Mouse (Mus musculus): ENCODE measurements around the gene Oser1. TPM values are rescaled to one million over a fixed set of nuclear protein-coding genes. Genes with fewer than 3 reads are reported as not detected.
"Not testable (repeated sequence)": the region's sequence is repeated elsewhere in the genome, so short reads cannot be mapped to it uniquely, and the experiment has no call there.

Gene Oser1
- total RNA-seq, 1 experiment from 2014 or later = 147 TPM

- peak; percentile 5 to 41; a peak in 3 of 4 replicates for ATAC-seq (replicated peaks in 1 of 2; ENCODE audit: insufficient read depth in 1 of 2, low FRiP score in 2 of 2, low TSS enrichment in 1 of 2, low read depth in 1 of 2, poor library complexity in 2 of 2, severe bottlenecking in 2 of 2)
These were observed 5.6 kb downstream of the Oser1 start for GRCm38 (mm10) chr2:163418841-163419345.

DNA sequence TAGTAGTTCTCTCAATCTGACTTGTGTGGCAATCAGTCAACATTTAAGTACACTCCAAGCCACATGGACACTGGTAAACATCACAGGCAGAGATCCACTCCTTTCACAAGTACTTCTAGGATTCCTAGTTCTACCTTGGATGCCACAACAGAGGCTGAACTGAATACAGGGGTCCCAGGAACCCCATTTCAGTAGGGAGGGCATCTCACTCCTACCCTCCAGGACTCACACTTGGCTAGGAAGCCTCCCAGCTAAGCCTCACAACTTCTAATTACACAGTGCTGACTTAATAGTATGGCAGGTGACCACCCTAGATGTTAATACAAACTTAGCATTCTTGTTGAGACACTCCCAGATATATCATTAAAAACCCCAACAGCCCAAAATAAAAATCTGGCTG, 6.7 kb downstream of the Oser1 start:
- ATAC-seq (replicated peaks in 1 of 2; ENCODE audit: insufficient read depth in 1 of 2, low FRiP score in 2 of 2, low TSS enrichment in 1 of 2, low read depth in 1 of 2, poor library complexity in 2 of 2, severe bottlenecking in 2 of 2) = no peak

- no peak for ATAC-seq (replicated peaks in 1 of 2; ENCODE audit: insufficient read depth in 1 of 2, low FRiP score in 2 of 2, low TSS enrichment in 1 of 2, low read depth in 1 of 2, poor library complexity in 2 of 2, severe bottlenecking in 2 of 2)
These were observed 7.5 kb downstream of the Oser1 start for GRCm38 (mm10) chr2:163417026-163417425.

DNA sequence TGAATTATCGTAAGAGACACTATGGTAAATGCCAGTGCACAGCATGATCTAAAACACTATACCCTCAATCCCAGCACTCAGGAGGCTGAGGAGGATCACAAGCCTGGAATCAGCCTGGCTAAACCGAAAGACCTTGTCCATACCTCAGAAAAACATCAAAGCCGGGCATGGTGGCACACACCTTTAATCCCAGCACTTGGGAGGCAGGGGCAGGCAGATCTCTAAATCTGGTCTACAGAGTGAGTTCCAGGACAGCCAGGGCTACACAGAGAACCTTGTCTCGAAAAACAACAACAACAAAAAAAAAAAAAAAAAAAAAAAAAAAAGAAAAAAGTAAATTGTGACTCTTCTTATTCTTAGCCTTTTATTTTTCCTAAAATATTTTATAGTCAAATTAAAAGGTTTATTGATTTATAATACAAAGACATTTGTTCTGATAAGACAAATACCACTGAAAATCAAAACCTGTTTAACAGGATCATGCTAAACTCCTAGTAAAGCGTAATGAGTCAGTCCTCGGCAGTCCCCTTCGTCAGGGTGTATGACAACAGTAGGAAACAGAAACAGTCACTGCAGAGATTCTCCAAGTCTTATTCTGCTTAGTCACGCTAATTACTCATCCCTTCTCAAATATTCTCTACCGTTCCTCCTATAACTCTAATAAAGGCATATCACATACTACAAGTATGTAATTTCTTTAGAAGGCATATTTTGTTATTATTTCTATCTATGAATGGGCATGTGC, 11.5 kb downstream of the Oser1 start:
- no peak for ATAC-seq (replicated peaks in 1 of 2; ENCODE audit: insufficient read depth in 1 of 2, low FRiP score in 2 of 2, low TSS enrichment in 1 of 2, low read depth in 1 of 2, poor library complexity in 2 of 2, severe bottlenecking in 2 of 2)

- ATAC-seq (replicated peaks in 1 of 2; ENCODE audit: insufficient read depth in 1 of 2, low FRiP score in 2 of 2, low TSS enrichment in 1 of 2, low read depth in 1 of 2, poor library complexity in 2 of 2, severe bottlenecking in 2 of 2) = no peak
These were observed 12.1 kb downstream of the Oser1 start for GRCm38 (mm10) chr2:163412419-163412818.

GRCm38 (mm10) chr2:163411840-163412239, 12.7 kb downstream of the Oser1 start:
- ATAC-seq (replicated peaks in 1 of 2; ENCODE audit: insufficient read depth in 1 of 2, low FRiP score in 2 of 2, low TSS enrichment in 1 of 2, low read depth in 1 of 2, poor library complexity in 2 of 2, severe bottlenecking in 2 of 2) = no peak

DNA sequence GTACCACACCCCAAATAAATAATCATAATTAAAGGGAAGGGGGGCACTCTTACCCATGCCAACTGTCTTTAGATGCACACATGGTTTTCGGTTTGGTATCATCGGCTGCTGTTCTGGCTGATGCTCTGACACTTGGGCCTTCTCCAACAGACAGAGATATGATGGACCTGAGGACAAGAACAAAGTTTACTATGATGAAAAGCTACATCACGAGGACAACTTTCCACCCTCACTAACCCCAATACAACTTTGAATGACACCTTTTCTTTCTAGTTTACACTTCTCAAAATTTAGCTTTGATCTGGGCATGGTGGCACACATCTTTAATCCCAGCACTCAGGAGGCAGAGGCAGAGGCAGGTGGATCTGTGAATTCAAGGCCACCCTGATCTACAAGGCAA, 13.2 kb downstream of the Oser1 start:
- not testable (repeated sequence) for ATAC-seq (replicated peaks in 1 of 2; ENCODE audit: insufficient read depth in 1 of 2, low FRiP score in 2 of 2, low TSS enrichment in 1 of 2, low read depth in 1 of 2, poor library complexity in 2 of 2, severe bottlenecking in 2 of 2)

GRCm38 (mm10) chr2:163410211-163410610, 14.3 kb downstream of the Oser1 start:
- ATAC-seq (replicated peaks in 1 of 2; ENCODE audit: insufficient read depth in 1 of 2, low FRiP score in 2 of 2, low TSS enrichment in 1 of 2, low read depth in 1 of 2, poor library complexity in 2 of 2, severe bottlenecking in 2 of 2) = no peak

DNA sequence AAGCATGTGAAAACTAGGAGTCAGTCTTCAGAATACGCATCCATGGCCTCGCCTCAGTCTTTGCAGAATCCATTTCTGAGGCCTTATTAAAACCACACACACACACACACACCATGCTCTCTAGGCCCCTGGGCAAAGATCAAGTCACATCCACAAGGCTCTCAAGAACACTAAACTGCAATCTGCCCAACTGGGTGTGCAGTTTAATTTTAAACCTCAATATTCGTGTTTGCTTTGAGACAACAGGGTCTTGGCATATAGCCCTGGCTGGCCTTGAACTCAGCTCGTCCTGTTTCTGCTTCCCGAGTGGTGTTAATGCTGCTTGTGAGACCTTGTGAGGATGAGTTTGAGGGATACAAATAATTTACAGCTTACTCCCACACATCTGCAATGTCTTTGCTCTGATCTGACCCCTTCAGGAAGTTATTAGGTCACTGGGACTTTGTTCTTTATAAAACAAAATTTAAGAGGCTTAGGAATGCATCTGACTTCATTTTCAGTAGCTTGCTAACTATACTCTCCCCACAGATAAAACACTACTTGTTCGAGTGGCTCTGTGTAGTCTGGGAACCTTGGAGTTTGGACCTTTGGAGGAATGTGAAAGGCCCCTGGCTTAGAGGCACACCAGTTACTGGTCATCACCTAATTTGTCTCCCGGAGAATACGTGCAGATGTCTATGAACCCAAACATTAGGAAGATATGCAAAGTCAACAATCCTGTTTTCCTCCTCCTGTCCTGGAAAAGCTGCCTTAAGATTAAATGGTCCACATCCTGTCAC, 20.3 kb downstream of the Oser1 start:
- no peak for ATAC-seq (replicated peaks in 1 of 2; ENCODE audit: insufficient read depth in 1 of 2, low FRiP score in 2 of 2, low TSS enrichment in 1 of 2, low read depth in 1 of 2, poor library complexity in 2 of 2, severe bottlenecking in 2 of 2)

GRCm38 (mm10) chr2:163401221-163401620, 23.3 kb downstream of the Oser1 start:
- ATAC-seq (replicated peaks in 1 of 2; ENCODE audit: insufficient read depth in 1 of 2, low FRiP score in 2 of 2, low TSS enrichment in 1 of 2, low read depth in 1 of 2, poor library complexity in 2 of 2, severe bottlenecking in 2 of 2) = peak; percentile 82 to 89

DNA sequence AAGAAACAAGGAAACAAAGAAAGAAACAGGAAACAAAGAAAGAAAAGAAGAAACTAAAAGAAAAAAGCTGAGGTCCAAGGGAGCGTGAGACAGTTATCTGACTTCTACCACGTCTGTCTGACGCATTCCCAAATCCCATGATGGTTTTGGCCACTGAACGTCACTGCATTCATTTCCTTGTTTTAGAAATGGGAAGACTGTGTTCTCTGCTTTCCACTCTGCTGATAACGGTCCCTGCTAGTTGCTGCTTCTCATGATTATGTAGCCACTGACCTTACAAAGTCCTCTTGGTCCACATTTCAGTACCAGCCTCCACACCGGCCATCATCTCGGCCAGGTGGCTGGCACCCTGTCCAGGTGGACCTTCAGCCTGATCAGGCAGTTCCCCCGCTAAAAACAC, 25.3 kb downstream of the Oser1 start:
- no peak for ATAC-seq (replicated peaks in 1 of 2; ENCODE audit: insufficient read depth in 1 of 2, low FRiP score in 2 of 2, low TSS enrichment in 1 of 2, low read depth in 1 of 2, poor library complexity in 2 of 2, severe bottlenecking in 2 of 2)

DNA sequence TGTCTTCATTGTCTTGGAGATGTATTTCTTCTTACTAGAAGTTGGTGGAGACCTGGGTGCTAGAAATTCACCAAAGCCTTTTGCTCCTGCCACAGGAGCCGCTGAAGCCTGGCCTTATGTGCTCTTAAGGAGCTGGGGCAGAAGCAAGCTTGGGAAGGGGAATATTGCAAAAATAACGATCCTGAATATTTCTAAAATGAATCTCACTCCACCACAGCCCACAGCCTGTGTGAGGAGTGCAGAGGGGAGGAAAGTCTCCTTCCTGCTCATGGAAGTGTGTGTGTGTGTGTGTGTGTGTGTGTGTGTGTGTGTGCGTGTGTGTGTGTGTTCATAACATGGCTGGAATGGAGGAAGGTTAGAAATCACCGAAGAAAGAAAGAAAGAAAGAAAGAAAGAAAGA, 25.7 kb downstream of the Oser1 start:
- ATAC-seq (replicated peaks in 1 of 2; ENCODE audit: insufficient read depth in 1 of 2, low FRiP score in 2 of 2, low TSS enrichment in 1 of 2, low read depth in 1 of 2, poor library complexity in 2 of 2, severe bottlenecking in 2 of 2) = no peak

DNA sequence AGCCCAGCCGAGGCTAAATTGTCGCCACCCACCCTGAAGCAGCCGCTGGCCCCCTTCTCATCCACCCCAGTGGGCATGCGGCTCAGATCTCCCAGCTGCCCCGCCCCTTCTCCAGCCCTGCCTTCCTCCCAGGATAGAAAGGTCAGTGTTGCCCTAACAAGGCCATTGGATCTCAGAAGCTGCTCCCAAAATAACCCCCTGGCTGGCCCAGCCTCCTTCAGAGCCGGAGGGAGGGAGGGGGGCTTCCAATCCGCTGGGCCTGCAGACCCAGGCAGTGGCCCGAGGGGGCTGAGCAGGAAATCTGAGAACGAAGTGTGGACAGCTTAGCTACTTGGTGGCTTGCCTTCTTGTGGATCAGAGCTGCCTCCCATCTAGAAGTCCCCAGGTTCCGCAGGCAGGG, 26.6 kb downstream of the Oser1 start, which contains the start of gene Jph2:
Gene Jph2, minus strand, starts transcription at position 89 of the 400 bp plus-strand sequence.
- ATAC-seq (replicated peaks in 1 of 2; ENCODE audit: insufficient read depth in 1 of 2, low FRiP score in 2 of 2, low TSS enrichment in 1 of 2, low read depth in 1 of 2, poor library complexity in 2 of 2, severe bottlenecking in 2 of 2) = no peak

GRCm38 (mm10) chr2:163397071-163397470, 27.4 kb downstream of the Oser1 start:
- no peak for ATAC-seq (replicated peaks in 1 of 2; ENCODE audit: insufficient read depth in 1 of 2, low FRiP score in 2 of 2, low TSS enrichment in 1 of 2, low read depth in 1 of 2, poor library complexity in 2 of 2, severe bottlenecking in 2 of 2)

DNA sequence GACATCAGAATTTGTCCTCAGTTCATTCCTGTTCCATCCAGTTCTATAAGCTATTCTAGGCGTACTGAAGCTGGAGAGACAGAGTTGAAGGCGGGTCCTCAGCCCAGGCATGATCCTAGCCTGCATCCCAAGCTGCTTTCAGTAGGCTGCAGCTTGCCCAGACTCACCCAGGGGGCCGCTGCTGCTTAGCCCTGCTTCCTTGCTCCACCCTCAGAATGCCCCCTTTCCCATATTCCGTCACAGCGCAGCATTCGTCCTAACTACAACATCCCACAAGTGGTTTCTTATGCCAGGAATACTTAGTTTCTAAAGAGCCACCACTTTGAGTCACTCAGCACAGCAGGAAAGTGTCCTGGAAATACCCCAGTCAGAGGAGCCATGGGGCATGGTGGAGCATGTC, 29.5 kb downstream of the Oser1 start:
- ATAC-seq (replicated peaks in 1 of 2; ENCODE audit: insufficient read depth in 1 of 2, low FRiP score in 2 of 2, low TSS enrichment in 1 of 2, low read depth in 1 of 2, poor library complexity in 2 of 2, severe bottlenecking in 2 of 2) = no peak

DNA sequence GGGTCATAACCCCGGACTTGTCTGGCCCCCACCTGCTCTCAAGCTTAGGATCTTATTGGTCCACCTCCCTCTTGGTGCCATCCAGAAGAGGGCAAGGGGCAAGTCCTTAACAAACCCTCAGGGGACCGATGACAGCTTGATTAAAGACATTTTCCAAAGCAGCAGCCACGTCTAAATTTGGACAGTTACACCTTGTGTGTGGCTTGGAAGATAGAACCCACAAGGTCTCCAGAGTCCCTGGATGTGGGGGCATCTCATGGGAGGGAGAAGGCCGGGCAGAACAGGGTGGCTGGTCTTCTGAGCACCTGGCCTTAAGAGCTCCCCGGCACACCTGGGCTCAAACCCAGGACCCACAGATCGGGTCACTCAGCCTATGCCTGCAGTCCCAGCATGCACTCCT, 30.5 kb downstream of the Oser1 start:
- ATAC-seq (replicated peaks in 1 of 2; ENCODE audit: insufficient read depth in 1 of 2, low FRiP score in 2 of 2, low TSS enrichment in 1 of 2, low read depth in 1 of 2, poor library complexity in 2 of 2, severe bottlenecking in 2 of 2) = no peak

DNA sequence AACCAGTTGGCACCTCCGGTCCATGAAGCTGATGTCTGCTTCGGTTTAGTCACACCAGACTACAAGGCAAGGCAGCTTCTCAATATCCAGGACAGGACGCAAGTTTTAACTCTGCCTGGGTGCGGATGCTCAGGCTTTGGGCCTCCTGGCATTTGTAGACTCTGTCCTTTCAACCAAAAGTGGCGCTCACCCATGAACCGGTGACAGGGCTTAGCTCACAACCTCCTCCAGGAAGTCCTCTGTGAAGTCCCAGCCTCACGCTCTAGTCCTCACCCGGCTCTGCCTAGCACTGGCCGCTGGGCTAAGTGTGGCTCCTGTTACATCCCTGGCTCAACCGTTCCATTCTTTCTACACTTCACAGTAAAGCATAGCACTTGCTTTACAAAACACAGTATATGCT, 31.3 kb downstream of the Oser1 start:
- no peak for ATAC-seq (replicated peaks in 1 of 2; ENCODE audit: insufficient read depth in 1 of 2, low FRiP score in 2 of 2, low TSS enrichment in 1 of 2, low read depth in 1 of 2, poor library complexity in 2 of 2, severe bottlenecking in 2 of 2)

DNA sequence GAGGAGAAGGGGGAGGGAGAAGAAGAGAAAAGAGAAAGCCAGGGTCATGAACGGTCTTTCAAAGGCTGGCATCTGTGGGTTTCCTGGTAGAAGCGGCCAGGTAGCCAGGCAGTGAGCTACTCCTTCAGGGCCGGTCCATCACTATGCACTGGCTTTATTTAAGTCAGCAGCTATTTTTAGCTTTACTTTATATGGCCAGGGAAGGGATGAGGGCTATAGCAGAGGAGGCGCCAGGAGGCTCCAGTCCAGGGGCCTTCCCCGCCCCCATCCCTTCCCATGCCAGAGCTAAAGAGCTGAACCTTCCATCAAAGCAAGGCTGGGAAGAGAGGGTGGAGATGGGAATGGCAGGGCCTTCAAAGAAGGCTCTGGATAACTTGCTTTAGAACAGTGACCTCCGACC, 32.1 kb downstream of the Oser1 start:
- ATAC-seq (replicated peaks in 1 of 2; ENCODE audit: insufficient read depth in 1 of 2, low FRiP score in 2 of 2, low TSS enrichment in 1 of 2, low read depth in 1 of 2, poor library complexity in 2 of 2, severe bottlenecking in 2 of 2) = no peak
